Mouse (Mus musculus) c-Kit-positive CD71-negative TER-119-negative erythroid progenitor cells, embryonic 14.5 days (primary cell): Measurements from ENCODE around the gene Rab15.
A peak's percentile ranks its signal among the peaks of the same experiment; 100 is the strongest.

Source experiments
- DNase-seq: peaks from one replicate; pipeline ENCODE4 v3.0.0-alpha.2; 2013; ENCODE audit warnings: low read depth

Gene Rab15

GRCm38 (mm10) chr12:76778305-76779083 is 44.2 kb downstream of the Rab15 start:
- DNase-seq: no peak

DNA sequence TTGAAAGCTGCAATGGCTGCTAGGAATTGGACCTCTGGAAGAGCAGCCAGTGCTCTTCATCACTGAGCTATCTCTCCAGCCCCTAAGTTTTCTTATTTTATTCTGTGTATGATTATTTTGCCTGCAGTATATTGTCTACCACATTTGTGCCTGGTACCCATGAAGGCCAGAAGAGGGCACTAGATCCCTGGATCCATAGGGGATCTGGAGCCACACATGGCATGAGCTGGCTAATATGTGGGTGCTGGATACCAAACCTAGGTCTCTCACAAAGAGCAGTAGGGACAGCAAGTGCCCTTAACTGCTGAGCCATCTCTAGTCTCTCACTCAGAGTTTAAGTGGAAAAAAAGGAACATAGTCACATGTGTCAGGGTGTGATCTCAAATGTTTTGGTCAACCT is 44.9 kb downstream of the Rab15 start:
- DNase-seq: no peak

DNA sequence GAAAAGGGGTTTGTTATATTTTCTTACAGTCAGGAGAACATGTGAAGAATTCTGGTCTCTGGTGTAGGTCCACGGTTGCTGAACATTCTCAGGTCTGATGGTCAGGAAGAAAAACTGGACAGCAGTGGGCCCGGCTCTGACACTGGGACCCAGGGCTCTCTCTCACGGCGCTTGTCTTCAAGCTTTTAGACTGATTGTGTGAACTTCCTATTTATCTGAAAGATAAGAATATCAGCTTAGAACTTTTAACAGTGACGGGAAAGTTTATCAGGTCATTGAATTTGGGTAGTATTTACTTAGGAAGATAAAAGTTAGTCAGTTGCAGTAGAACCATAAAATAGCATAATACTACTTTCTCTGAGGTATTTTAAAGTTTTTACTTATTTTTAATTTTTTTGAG is 45.8 kb downstream of the Rab15 start:
- no peak for DNase-seq

DNA sequence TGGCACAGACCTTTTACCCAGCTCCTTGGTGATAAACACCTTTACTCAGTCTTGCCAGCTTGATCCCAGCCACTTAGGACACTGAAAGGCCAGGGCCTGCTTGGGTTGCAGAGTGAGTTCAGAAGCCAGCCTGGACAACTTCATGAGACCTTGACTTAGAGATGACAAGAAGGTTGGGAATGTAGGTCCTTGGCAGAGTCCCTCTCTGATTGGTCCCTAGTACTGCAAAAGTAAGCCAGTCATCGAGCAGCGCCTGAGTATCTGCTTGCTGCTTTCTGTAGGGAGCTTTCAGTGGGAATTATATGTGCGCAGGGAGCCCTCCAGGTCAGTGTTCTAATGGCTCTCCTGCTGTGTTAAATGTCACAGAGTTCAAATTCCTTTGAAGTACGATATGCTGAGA is 47.6 kb downstream of the Rab15 start:
- DNase-seq: no peak

- DNase-seq: no peak
Observed at GRCm38 (mm10) chr12:76774652-76775051, 48.1 kb downstream of the Rab15 start.

GRCm38 (mm10) chr12:76771540-76771939 is 51.2 kb downstream of the Rab15 start:
- DNase-seq: no peak

DNA sequence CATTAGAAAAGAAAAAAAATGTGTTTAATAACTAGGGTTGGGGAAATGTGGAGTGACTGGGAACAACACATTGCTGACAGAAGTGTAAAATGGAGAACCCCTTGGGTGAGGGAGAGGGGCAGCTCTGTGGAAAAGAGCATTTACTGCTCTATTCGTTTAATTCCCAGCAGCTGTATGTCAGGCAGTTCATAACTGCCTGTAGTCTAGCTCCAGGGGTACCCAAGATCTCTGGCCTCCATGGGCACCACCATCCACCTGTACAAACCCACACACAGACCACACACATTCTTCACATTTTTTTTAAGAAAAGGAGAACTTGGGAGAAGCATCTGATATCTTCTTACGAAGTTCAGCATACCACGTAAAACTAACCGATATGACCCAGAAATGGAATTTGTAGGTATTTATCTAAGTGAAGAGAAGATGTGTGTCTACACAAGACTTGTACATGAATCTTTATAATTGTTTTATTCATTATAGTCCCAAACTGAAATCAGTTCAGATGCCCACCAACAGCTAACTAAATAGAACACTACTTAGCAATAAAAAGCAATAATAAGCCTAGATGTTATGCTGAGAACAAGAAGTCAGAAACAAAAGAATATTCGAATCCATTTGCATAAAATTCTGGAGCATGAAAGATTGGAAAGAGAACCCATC is 51.7 kb downstream of the Rab15 start:
- DNase-seq: no peak

- no peak for DNase-seq
Observed at GRCm38 (mm10) chr12:76765901-76766630, 56.6 kb downstream of the Rab15 start.

DNA sequence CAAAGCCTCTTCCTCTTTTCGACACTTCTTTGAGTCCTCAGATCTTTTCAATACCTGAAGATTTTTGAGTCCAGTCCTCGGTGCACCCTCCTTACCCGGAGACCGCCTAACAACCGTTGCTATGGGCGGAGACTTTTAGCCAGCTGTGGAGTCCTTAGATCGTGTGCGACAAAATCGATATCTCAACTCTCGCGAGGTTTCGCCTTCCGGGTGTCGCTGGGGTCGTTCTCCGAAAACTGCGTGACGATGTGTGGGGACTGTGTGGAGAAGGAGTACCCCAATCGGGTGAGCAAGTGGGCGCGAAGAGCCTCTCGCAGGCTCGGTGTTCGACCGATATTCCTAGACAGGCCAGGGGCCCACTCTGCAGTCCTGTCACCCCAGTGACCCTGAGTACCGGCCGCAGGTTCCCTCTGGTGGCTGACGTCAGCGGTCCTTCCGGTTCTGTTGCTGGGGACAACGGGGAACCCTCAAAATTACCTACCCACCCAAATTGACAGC is 57.3 kb downstream of the Rab15 start, which contains the start of the genes Churc1 and Fntb:
Gene Churc1 (plus strand): TSS at position 185 of the 498 bp plus-strand sequence.
Gene Fntb (plus strand): TSS at position 236 of the 498 bp plus-strand sequence.
- peak; percentile 100 for DNase-seq

- no peak for DNase-seq
Observed at GRCm38 (mm10) chr12:76752652-76753318, 69.9 kb downstream of the Rab15 start.

DNA sequence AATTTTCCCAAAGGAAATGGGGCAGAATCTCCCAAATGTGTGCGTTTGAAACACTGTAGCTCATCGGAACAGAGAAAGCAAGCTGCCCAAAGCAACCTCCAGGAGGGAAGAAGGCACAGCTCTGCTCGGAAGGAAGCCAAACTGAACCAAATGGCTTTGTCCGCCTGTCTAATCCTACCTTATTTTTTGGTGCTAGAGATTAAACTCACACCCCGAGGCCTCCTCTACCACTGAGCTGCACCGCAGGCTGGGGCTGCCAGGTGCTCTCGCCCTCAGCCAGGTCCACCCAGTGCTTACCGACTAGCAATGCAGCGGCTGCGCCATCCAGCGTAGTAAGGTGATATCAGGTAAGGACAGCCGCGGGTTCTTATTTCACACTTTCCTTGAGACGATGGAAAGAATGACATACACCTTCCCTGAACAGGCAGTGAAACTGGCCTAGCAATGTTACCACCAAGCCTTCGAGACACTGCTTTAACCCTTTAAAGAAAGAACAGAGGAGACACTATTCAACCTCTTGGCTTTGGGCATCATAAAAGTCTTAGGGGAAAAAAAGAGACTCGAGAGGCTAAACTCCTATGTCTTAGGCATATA is 71.7 kb downstream of the Rab15 start:
- no peak for DNase-seq
